10 mouse cellular contexts compared by ENCODE assay signal in the genomic region with DNA sequence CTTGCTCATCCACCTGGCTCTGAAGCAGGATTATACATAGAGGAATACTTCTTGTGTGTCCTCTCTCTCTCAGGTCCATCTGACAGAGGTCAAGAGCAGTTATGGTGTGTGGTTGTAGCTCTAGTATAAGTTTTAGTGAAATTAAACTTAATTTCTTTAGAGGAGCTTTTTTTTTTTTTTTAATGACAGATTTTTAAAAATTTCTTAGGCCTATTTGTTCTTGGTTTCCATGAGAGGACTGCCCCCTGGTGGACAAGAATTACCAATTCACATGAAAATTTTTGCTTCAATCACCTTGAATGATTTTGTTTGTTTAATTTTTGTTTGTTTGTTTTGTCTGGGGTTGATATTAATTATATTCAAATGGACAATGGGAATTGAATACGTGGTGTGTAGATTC. TPM values are rescaled to one million over a fixed set of nuclear protein-coding genes. Genes with fewer than 3 reads are reported as not detected.
DNase-seq lines count a peak whose midpoint lies in the region; ATAC-seq and TF ChIP-seq lines count a peak whose summit lies in the region.
"Had no signal": no experiment of that assay in that cellular context is flagged by ENCODE, and none has a peak within 500 bp of the region (broad histone marks: within the 10 kb centered on the region; RNA-seq: fewer than 3 reads in every experiment).

No protein-coding gene starts in this region.

- no peaks in the 10 kb centered on the region for H3K4me1 ChIP-seq in hindbrain, embryonic 14.5 days (replicated peaks; ENCODE audit: control insufficient read depth, insufficient read depth, low read length)
- peaks cover 10% of the 10 kb centered on the region; the same call in 1 of the 2 replicates for H3K4me1 ChIP-seq in hindbrain, embryonic 10.5 days (replicated peaks)
- H3K4me1 ChIP-seq in midbrain, postnatal 0 days (ENCODE audit: insufficient read depth, low read length), result no peaks in the 10 kb centered on the region
- peaks cover 9% of the 10 kb centered on the region for H3K4me1 ChIP-seq in midbrain, embryonic 10.5 days
- H3K4me1 ChIP-seq: embryonic facial prominence, embryonic 12.5 days had no signal

- H3K4me3 ChIP-seq in hindbrain, embryonic 14.5 days (replicated peaks; ENCODE audit: low read length), result no peak overlapping the region
- no peak overlapping the region for H3K4me3 ChIP-seq in hindbrain, embryonic 10.5 days
- H3K4me3 ChIP-seq in midbrain, postnatal 0 days (ENCODE audit: low read depth, low read length), result no peak overlapping the region
- no peak overlapping the region for H3K4me3 ChIP-seq in midbrain, embryonic 10.5 days
- H3K4me3 ChIP-seq: embryonic facial prominence, embryonic 12.5 days had no signal

- H3K27me3 ChIP-seq in hindbrain, embryonic 14.5 days (ENCODE audit: control insufficient read depth, insufficient read depth, low read length), result peaks cover 42% of the 10 kb centered on the region
- H3K27me3 ChIP-seq in hindbrain, embryonic 10.5 days (ENCODE audit: insufficient read depth, poor library complexity, severe bottlenecking), result peaks cover 52% of the 10 kb centered on the region
- peaks cover 23% of the 10 kb centered on the region for H3K27me3 ChIP-seq in midbrain, postnatal 0 days (ENCODE audit: insufficient read depth, low read length)
- peaks cover 55% of the 10 kb centered on the region for H3K27me3 ChIP-seq in midbrain, embryonic 10.5 days (ENCODE audit: low read depth, poor library complexity, severe bottlenecking)
- no peaks in the 10 kb centered on the region; the same call in 1 of the 2 replicates for H3K27me3 ChIP-seq in splenic B cell, adult 2 months (ENCODE audit: control insufficient read depth, insufficient read depth, low read length, poor library complexity, severe bottlenecking)

- WGBS in hindbrain, embryonic 14.5 days, result 4% methylated on average over 1 of the region's 1 CpGs
- 7% methylated on average over 1 of the region's 1 CpGs for WGBS in hindbrain, embryonic 10.5 days
- 5% methylated on average over 1 of the region's 1 CpGs for WGBS in midbrain, postnatal 0 days
- WGBS in midbrain, embryonic 10.5 days, result 4% methylated on average over 1 of the region's 1 CpGs

- peak; percentile 72 for TF ChIP-seq CTCF in midbrain, postnatal 0 days (IDR thresholded peaks at IDR 0.05)

- no peak overlapping the region for H3K9ac ChIP-seq in hindbrain, embryonic 14.5 days
- H3K9ac ChIP-seq in midbrain, postnatal 0 days (replicated peaks; ENCODE audit: low read length, poor library complexity, severe bottlenecking), result no peak overlapping the region
- H3K9ac ChIP-seq: embryonic facial prominence, embryonic 12.5 days had no signal

- H3K36me3 ChIP-seq in hindbrain, embryonic 14.5 days (replicated peaks; ENCODE audit: control insufficient read depth, insufficient read depth), result no peaks in the 10 kb centered on the region
- H3K36me3 ChIP-seq in hindbrain, embryonic 10.5 days, result no peaks in the 10 kb centered on the region
- no peaks in the 10 kb centered on the region for H3K36me3 ChIP-seq in midbrain, postnatal 0 days (ENCODE audit: insufficient read depth, low read length)
- no peaks in the 10 kb centered on the region for H3K36me3 ChIP-seq in midbrain, embryonic 10.5 days
- no peaks in the 10 kb centered on the region for H3K36me3 ChIP-seq in splenic B cell, adult 2 months (ENCODE audit: control insufficient read depth, insufficient read depth, low read length, poor library complexity, severe bottlenecking)
- H3K36me3 ChIP-seq: embryonic facial prominence, embryonic 12.5 days had no signal

- ATAC-seq in CD4-positive, CD25-positive, alpha-beta regulatory T cell, adult 4 months, result no peak
- no peak for ATAC-seq in hindbrain, embryonic 14.5 days (ENCODE audit: low FRiP score)
- no peak for ATAC-seq in midbrain, postnatal 0 days (ENCODE audit: low FRiP score)

- H3K4me2 ChIP-seq in hindbrain, embryonic 14.5 days (replicated peaks), result no peak overlapping the region
- H3K4me2 ChIP-seq in midbrain, postnatal 0 days (ENCODE audit: low read depth, low read length, poor library complexity, severe bottlenecking), result no peak overlapping the region
- H3K4me2 ChIP-seq: embryonic facial prominence, embryonic 12.5 days had no signal

- peak; percentile 68 for DNase-seq in CD4-positive, CD25-positive, alpha-beta regulatory T cell, adult 2 months (ENCODE audit: low read depth, low spot score)
- peak; percentile 74 for DNase-seq in hindbrain, embryonic 14.5 days (ENCODE audit: low spot score)
- no peak for DNase-seq in hindbrain, embryonic 10.5 days (ENCODE audit: low spot score)
- peak; percentile 52 for DNase-seq in midbrain, postnatal 0 days (ENCODE audit: low spot score)
- DNase-seq in midbrain, embryonic 10.5 days (ENCODE audit: low spot score), result no peak
- peak; percentile 62 for DNase-seq in splenic B cell, adult 2 months (ENCODE audit: low read depth, low spot score)
- no peak for DNase-seq in cerebellum, adult 9-11 months
- DNase-seq: gastrocnemius, postnatal 14 days had no signal

- no peaks in the 10 kb centered on the region for H3K9me3 ChIP-seq in hindbrain, embryonic 14.5 days (ENCODE audit: control insufficient read depth, low read length)
- H3K9me3 ChIP-seq in hindbrain, embryonic 10.5 days, result no peaks in the 10 kb centered on the region
- H3K9me3 ChIP-seq in midbrain, postnatal 0 days (ENCODE audit: low read length), result no peaks in the 10 kb centered on the region
- H3K9me3 ChIP-seq in midbrain, embryonic 10.5 days (replicated peaks), result no peaks in the 10 kb centered on the region
- H3K9me3 ChIP-seq: embryonic facial prominence, embryonic 12.5 days had no signal

- H3K27ac ChIP-seq in hindbrain, embryonic 14.5 days, result no peak overlapping the region
- no peak overlapping the region for H3K27ac ChIP-seq in hindbrain, embryonic 10.5 days
- no peak overlapping the region for H3K27ac ChIP-seq in midbrain, postnatal 0 days (ENCODE audit: low read depth, low read length)
- no peak overlapping the region for H3K27ac ChIP-seq in midbrain, embryonic 10.5 days (replicated peaks)
- H3K27ac ChIP-seq: embryonic facial prominence, embryonic 12.5 days had no signal

RNA-seq across cellular contexts. Expression of gene Tmem33, which starts 22.1 kb away (rescaled TPM):
- 10 to 100 TPM; 50.2 to 60.8 TPM for polyA plus RNA-seq in CD4-positive, CD25-positive, alpha-beta regulatory T cell, adult 4 months (2017; shearing (Covaris generic))
- 72.6 and 80.7 TPM in 2 replicates for polyA plus RNA-seq in hindbrain, embryonic 14.5 days (2014; fragmentation: Nextera tagmentation; extraction: Ambion mirVana)
- polyA plus RNA-seq in hindbrain, embryonic 10.5 days (2016; fragmentation: Nextera tagmentation; extraction: Ambion mirVana), result 118 and 120 TPM in 2 replicates
- 68.1 and 74.6 TPM in 2 replicates for total RNA-seq in midbrain, postnatal 0 days (2014; rRNA removed)
- polyA plus RNA-seq in midbrain, postnatal 0 days (2015; fragmentation: Nextera tagmentation; extraction: Ambion mirVana), result 49.8 and 55.0 TPM in 2 replicates
- polyA plus RNA-seq in midbrain, embryonic 10.5 days (2016; fragmentation: Nextera tagmentation; extraction: Ambion mirVana), result 118 and 130 TPM in 2 replicates

Comparison
In these comparisons a context has a peak if more than half of its experiments do, and no peak if none do; other contexts are left out.
1. DNase-seq: peak in CD4-positive, CD25-positive, alpha-beta regulatory T cell, adult 2 months (single experiment), hindbrain, embryonic 14.5 days (single experiment), midbrain, postnatal 0 days (single experiment) and splenic B cell, adult 2 months (single experiment); none in hindbrain, embryonic 10.5 days (single experiment), midbrain, embryonic 10.5 days (single experiment) and cerebellum, adult 9-11 months (single experiment).